Mouse (Mus musculus) sigmoid colon, adult 10 weeks (tissue): ENCODE measurements around the gene Helz. TPM values are rescaled to one million over a fixed set of nuclear protein-coding genes. Genes with fewer than 3 reads are reported as not detected.

ENCODE experiments used
- polyA plus RNA-seq: library from polyadenylated mRNA; stranded (reverse); fragments of 350-450 nt; fragmentation: Illumina TruSeq; extraction: RNeasy Lipid Tissue Mini Kit (QIAGEN cat#74804); gene quantifications from one replicate; pipeline ENCODE4 v1.2.3, GENCODE M21; 2014; ENCODE audit warnings: low read depth, low replicate concordance

Gene Helz
- 17.1 TPM for polyA plus RNA-seq

DNA sequence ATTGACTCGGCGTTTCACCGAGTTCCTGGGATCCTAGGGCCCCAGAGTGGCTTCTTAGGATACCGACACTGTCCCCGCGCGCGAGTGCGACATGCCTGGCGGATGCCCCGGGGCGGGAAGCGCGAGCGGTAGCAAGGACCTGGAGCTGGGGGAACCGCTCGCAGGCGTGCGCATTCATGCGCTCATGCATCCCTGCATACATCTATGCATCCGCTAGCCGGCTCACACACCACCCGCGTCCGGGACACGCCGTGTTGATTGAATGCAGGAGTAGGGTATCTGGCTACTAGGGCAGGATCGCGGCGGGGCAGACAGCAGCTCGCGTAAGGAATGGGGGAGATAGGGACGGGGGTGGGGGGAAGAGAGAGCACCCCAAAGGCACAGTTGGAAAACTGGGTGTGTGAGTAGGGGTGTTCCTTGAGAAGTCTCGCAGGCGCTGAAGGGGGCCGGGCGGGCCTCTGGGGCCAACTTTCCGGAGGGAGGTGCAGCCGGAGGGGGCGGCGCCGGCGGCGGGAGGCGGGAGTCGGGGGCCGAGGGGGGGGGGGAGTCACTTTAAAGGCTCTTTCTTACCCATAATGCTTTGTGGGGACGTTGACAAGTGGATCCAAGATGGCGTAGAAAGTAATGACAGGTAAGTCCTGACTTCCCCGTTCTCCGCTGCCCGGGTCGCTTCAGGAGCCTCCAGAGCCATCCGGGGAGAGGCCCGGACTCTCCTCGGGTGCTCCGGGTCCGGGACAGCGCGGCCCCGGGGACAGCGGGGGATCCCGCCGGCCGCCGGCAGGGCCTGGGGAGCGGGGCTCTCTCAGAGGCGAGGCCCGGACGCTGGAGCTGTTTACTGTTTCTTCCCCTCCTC is at the start of gene Helz:
Gene Helz, plus strand, starts transcription at position 580 of the 853 bp plus-strand sequence.

GRCm38 (mm10) chr11:107716332-107716938 is 168.7 kb downstream of the Helz start, which contains the start of gene Cacng1:
Gene Cacng1 (minus strand): TSS chr11:107716522.

Other genes starting within 250 kb of the Helz start
- 11.4 TPM for gene Pitpnc1, start 77.2 kb upstream of the Helz start, polyA plus RNA-seq
- 138 TPM for gene Psmd12, start 68.4 kb upstream of the Helz start, polyA plus RNA-seq
- not detected for gene Cacng1, start 168.6 kb downstream of the Helz start, polyA plus RNA-seq
- 0.32 TPM for gene Cacng4, start 246.6 kb downstream of the Helz start, polyA plus RNA-seq